Mouse (Mus musculus): ENCODE measurements around the gene Parp12. TPM values are rescaled to one million over a fixed set of nuclear protein-coding genes. Genes with fewer than 3 reads are reported as not detected.

Parp12 gene
- polyA plus RNA-seq, 1 experiment from 2014 or later = 10.2 TPM

Other genes with a start within 250 kb of the Parp12 start
- gene Tbxas1, start 242.9 kb downstream of the Parp12 start, polyA plus RNA-seq (2015; fragmentation: Nextera tagmentation; extraction: Ambion mirVana) = 1.5 and 2.9 TPM in 2 replicates
- 8.8 and 11.2 TPM in 2 replicates for gene Hipk2, start 242.2 kb downstream of the Parp12 start, polyA plus RNA-seq (2015; fragmentation: Nextera tagmentation; extraction: Ambion mirVana)
- 4.6 and 5.4 TPM in 2 replicates for gene Kdm7a, start 88.4 kb upstream of the Parp12 start, polyA plus RNA-seq (2015; fragmentation: Nextera tagmentation; extraction: Ambion mirVana)